Mouse (Mus musculus) heart, postnatal 25 days (tissue): ENCODE measurements at regions not wholly inside any gene's neighbourhood (a gene's known extent, or its start where the extent isn't known, plus 50 kb on each side); places are given as distances from the start of the nearest gene placed in this dataset.

ENCODE experiments used
- DNase-seq: peaks from one replicate; pipeline ENCODE4 v3.0.0; 2022; ENCODE audit warnings: low spot score
- intact Hi-C: fragments of 180-260 bp; cut with DNase I; formaldehyde crosslinking; loops from one replicate; pipeline ENCODE4 v1.15.1; 2025

- no peak for DNase-seq
- intact Hi-C loops, result no loop called here
Observed at GRCm38 (mm10) chr8:116067978-116068375, 360.4 kb upstream of the Maf start.

- intact Hi-C loops, result no loop called here
- no peak for DNase-seq
Observed at GRCm38 (mm10) chr8:116067182-116067977, 359.8 kb upstream of the Maf start.

- DNase-seq, result no peak
- intact Hi-C loops, result no loop called here
Observed at GRCm38 (mm10) chr8:116065871-116066270, 358.3 kb upstream of the Maf start.

- intact Hi-C loops, result no loop called here
Observed at GRCm38 (mm10) chr8:116065327-116065726, 357.7 kb upstream of the Maf start.

GRCm38 (mm10) chr8:116064562-116064961, 357.0 kb upstream of the Maf start:
- intact Hi-C loops, result no loop called here
- no peak for DNase-seq

More at GRCm38 (mm10) chr8:116065327-116065726, 357.7 kb upstream of the Maf start:
- DNase-seq, result no peak

- intact Hi-C loops, result no loop called here
Observed at GRCm38 (mm10) chr8:116063541-116063940, 355.9 kb upstream of the Maf start.

GRCm38 (mm10) chr8:116053483-116053882, 345.9 kb upstream of the Maf start:
- intact Hi-C loops, result no loop called here

More at GRCm38 (mm10) chr8:116063541-116063940, 355.9 kb upstream of the Maf start:
- no peak for DNase-seq

GRCm38 (mm10) chr8:116053043-116053442, 345.4 kb upstream of the Maf start:
- no peak for DNase-seq
- intact Hi-C loops, result no loop called here

More at GRCm38 (mm10) chr8:116053483-116053882, 345.9 kb upstream of the Maf start:
- no peak for DNase-seq

- no peak for DNase-seq
- intact Hi-C loops, result no loop called here
Observed at GRCm38 (mm10) chr8:116048480-116048879, 340.9 kb upstream of the Maf start.

- intact Hi-C loops, result no loop called here
- no peak for DNase-seq
Observed at GRCm38 (mm10) chr8:116046859-116047258, 339.3 kb upstream of the Maf start.

- intact Hi-C loops, result no loop called here
- DNase-seq, result no peak
Observed at GRCm38 (mm10) chr8:116045526-116045925, 337.9 kb upstream of the Maf start.

- DNase-seq, result no peak
- intact Hi-C loops, result no loop called here
Observed at GRCm38 (mm10) chr8:116043381-116043780, 335.8 kb upstream of the Maf start.

GRCm38 (mm10) chr8:116030966-116031365, 323.4 kb upstream of the Maf start:
- no peak for DNase-seq
- intact Hi-C loops, result no loop called here

GRCm38 (mm10) chr8:116025321-116025720, 317.7 kb upstream of the Maf start:
- no peak for DNase-seq
- intact Hi-C loops, result no loop called here

- intact Hi-C loops, result no loop called here
- DNase-seq, result no peak
Observed at GRCm38 (mm10) chr8:116024811-116025210, 317.2 kb upstream of the Maf start.

GRCm38 (mm10) chr8:116021691-116022090, 314.1 kb upstream of the Maf start:
- intact Hi-C loops, result no loop called here
- no peak for DNase-seq

- DNase-seq, result no peak
- intact Hi-C loops, result no loop called here
Observed at GRCm38 (mm10) chr8:115995320-115995719, 287.7 kb upstream of the Maf start.

GRCm38 (mm10) chr8:115991989-115992388, 284.4 kb upstream of the Maf start:
- no peak for DNase-seq
- intact Hi-C loops, result no loop called here

GRCm38 (mm10) chr8:115983397-115983796, 275.8 kb upstream of the Maf start:
- no peak for DNase-seq
- intact Hi-C loops, result no loop called here

- DNase-seq, result no peak
- intact Hi-C loops, result no loop called here
Observed at GRCm38 (mm10) chr8:115982326-115982725, 274.7 kb upstream of the Maf start.

- no peak for DNase-seq
Observed at GRCm38 (mm10) chr8:115981426-115981825, 273.8 kb upstream of the Maf start.

GRCm38 (mm10) chr8:115980616-115981015, 273.0 kb upstream of the Maf start:
- intact Hi-C loops, result no loop called here
- DNase-seq, result no peak

More at GRCm38 (mm10) chr8:115981426-115981825, 273.8 kb upstream of the Maf start:
- intact Hi-C loops, result no loop called here
